Mouse (Mus musculus) lung, embryonic 14.5 days (tissue): ENCODE data around the gene Pcmt1. TPM values are rescaled to one million over a fixed set of nuclear protein-coding genes. Genes with fewer than 3 reads are reported as not detected.

Experiments used
- ATAC-seq: fragments of 200-750 bp; cut with Nextera tagmentation; 2 replicates; pipeline ENCODE4 v1.8.0; 2017; ENCODE audit warnings: mild to moderate bottlenecking, moderate TSS enrichment, moderate library complexity; ENCODE audit not compliant: insufficient read depth
- DNase-seq: peaks from one replicate; pipeline ENCODE4 v3.0.0-alpha.2; 2015
- H3K27ac ChIP-seq: fragments of 300-500 bp; sonication (generic); 2 replicates; pipeline ENCODE4 v1.5.1; 2014; ENCODE audit warnings: low read depth, mild to moderate bottlenecking, moderate library complexity
- H3K27me3 ChIP-seq: fragments of 300-500 bp; sonication (generic); 2 replicates; pipeline ENCODE4 v1.6.1; 2014; ENCODE audit warnings: low read length, control low read depth; ENCODE audit not compliant: insufficient read depth
- H3K36me3 ChIP-seq: fragments of 300-500 bp; sonication (generic); 2 replicates; pipeline ENCODE4 v1.6.1; 2014; ENCODE audit warnings: control low read depth; ENCODE audit not compliant: insufficient read depth
- H3K4me1 ChIP-seq: fragments of 300-500 bp; sonication (generic); 2 replicates; pipeline ENCODE4 v1.6.1; 2014; ENCODE audit warnings: antibody characterized with exemption, control low read depth; ENCODE audit not compliant: insufficient read depth
- H3K4me2 ChIP-seq: fragments of 300-500 bp; sonication (generic); 2 replicates; pipeline ENCODE4 v1.6.1; 2014; ENCODE audit warnings: mild to moderate bottlenecking
- H3K4me3 ChIP-seq: fragments of 300-500 bp; sonication (generic); 2 replicates; pipeline ENCODE4 v1.5.1; 2014; ENCODE audit warnings: low read depth, low read length
- H3K9ac ChIP-seq: fragments of 300-500 bp; sonication (generic); 2 replicates; pipeline ENCODE4 v1.6.1; 2014
- H3K9me3 ChIP-seq: fragments of 300-500 bp; sonication (generic); 2 replicates; pipeline ENCODE4 v1.6.1; 2016; ENCODE audit warnings: low read depth, low read length, control low read depth
- CTCF ChIP-seq: IDR thresholded peaks from 2 replicates; pipeline ENCODE4 v1.5.1; 2016; ENCODE audit warnings: antibody characterized with exemption, low read depth
- WGBS: fragments of 180-500 bp; shearing (Covaris S2); extraction: QIAGEN DNeasy Blood & Tissue Kit; methylation state at CpG from one replicate; pipeline ENCODE4 v1.1.7; 2014; 5-methylcytosine and 5-hydroxymethylcytosine counted together
- polyA plus RNA-seq: library from polyadenylated mRNA; unstranded; fragments of >200 nt; fragmentation: Nextera tagmentation; extraction: Ambion mirVana; gene quantifications from 2 replicates; pipeline ENCODE4 v1.2.1, GENCODE M21; 2014

Gene Pcmt1
- polyA plus RNA-seq, 1 experiment from 2014 or later, result 114 TPM

DNA sequence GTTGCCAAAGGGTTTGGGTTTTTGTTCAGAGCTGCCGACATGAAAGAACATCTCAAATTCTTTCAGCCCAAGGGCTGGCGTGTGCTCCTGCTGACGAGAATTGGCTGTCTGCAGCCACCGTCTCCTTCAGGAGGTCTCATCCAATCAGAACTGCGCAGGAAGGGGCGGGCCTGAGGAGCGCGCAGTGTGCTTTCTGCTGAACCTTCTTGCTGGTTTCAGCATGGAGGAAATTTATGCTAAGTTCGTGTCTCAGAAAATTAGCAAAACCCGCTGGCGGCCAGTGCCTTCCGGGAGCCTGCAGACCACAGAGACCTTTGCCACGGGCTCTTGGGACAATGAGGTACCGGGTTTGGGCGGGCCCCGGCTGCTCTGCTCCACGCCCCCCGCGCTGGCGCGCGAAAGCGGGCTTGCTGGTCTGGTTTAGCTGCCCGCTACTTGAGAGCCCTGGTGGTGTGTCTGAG is 13.6 kb downstream of the Pcmt1 start, which contains the start of gene Nup43:
Nup43 (plus strand) TSS at position 162 of the 461 bp plus-strand sequence.
- peak; percentile 89 for ATAC-seq
- H3K27me3 ChIP-seq, result no peaks in the 10 kb centered on the region
- H3K9me3 ChIP-seq, result no peaks in the 10 kb centered on the region
- peaks cover 20% of the 10 kb centered on the region for H3K36me3 ChIP-seq
- peak within 1 kb of the TSS; percentile 78 for H3K4me3 ChIP-seq
- DNase-seq, result peak; percentile 97
- TF ChIP-seq CTCF, result no peak
- under 1% methylated on average over 24 of the region's 24 CpGs for WGBS
- H3K9ac ChIP-seq, result peak within 1 kb of the TSS; percentile 74
- H3K4me1 ChIP-seq, result peaks cover 7% of the 10 kb centered on the region; the same call in 1 of the 2 replicates
- H3K4me2 ChIP-seq, result peak within 1 kb of the TSS; percentile 76
- H3K27ac ChIP-seq, result peak within 1 kb of the TSS; percentile 78

DNA sequence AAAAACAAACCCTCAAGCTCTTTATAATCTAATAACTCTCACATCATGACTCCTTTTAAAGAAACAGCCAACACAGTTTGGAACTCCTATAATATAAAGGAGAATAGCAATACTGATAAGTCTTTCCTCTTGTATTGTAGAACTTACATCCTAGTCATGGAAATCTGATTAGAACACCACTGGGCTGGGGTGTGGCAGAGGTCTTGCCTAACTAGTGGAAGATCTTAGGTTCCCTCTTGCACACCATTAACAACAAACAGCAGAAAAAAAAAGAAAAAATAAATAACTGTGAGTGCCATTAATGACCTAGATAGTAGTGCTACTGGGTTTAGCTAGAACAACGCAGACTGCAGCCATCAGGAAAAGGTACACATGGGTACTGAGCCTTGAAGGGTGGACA is 16.0 kb downstream of the Pcmt1 start:
- 76% methylated on average over 1 of the region's 1 CpGs for WGBS
- Histone ChIP-seq H3K4me2 (no peak overlapping the region), H3K9ac (no peak overlapping the region), H3K9me3 (no peaks in the 10 kb centered on the region), H3K27ac (no peak overlapping the region), H3K4me1 (peaks cover 7% of the 10 kb centered on the region; the same call in 1 of the 2 replicates), H3K36me3 (peaks cover 6% of the 10 kb centered on the region), H3K27me3 (no peaks in the 10 kb centered on the region), H3K4me3 (no peak overlapping the region)
- ATAC-seq, result no peak
- TF ChIP-seq CTCF, result no peak
- no peak for DNase-seq

- H3K27ac ChIP-seq, result no peak overlapping the region; the same call in 1 of the 2 replicates
- no peaks in the 10 kb centered on the region for H3K27me3 ChIP-seq
These were observed 16.9 kb downstream of the Pcmt1 start for GRCm38 (mm10) chr10:7664027-7664526.

DNA sequence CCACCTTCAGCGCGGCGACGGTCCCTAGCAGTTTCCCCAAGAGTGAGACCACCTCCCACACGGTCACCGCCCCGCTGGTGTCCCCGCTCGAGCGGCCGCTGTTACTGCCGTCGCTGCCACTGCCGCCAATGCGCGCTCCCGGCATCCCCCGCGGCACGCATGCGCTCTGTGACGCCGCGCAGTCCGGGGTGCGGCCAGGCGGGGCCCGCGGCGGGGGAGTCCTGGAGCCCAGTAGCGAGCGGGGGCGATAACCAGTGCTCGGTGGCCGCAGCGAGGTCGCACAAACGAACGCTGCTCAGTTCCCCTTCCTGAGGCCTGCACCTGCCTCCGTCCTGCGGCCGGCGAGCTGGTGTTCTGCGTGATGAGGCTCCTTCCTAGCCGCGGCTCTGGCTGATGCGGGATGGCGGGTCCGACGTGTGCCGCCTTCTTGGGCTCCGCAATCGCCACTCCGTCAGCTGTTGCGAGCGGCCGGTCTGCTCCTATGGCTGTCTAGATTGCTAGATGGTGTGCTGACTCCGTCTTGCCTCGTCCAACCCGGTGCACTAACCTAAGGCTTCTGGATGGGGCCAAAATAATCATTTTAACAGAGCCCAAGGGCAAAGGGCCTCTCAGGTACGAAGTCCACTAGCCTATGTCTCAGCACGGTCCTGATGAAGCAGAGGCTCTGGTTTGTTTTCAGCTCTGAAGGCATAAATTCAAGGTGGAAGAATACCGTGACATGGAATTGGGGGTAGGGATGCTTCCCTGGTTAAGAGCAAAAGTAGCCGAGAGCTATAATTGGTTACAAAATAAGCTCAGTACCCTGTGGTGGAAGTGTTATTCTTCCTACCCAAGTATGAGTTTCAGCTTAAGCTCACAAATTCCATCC is 17.5 kb downstream of the Pcmt1 start:
- H3K36me3 ChIP-seq, result no peaks in the 10 kb centered on the region
- no peaks in the 10 kb centered on the region for H3K27me3 ChIP-seq
- no peak for TF ChIP-seq CTCF
- H3K4me3 ChIP-seq, result peak overlapping the region; percentile 76
- peaks cover 6% of the 10 kb centered on the region; the same call in 1 of the 2 replicates for H3K4me1 ChIP-seq
- peak overlapping the region; percentile 90 for H3K4me2 ChIP-seq
- H3K9me3 ChIP-seq, result no peaks in the 10 kb centered on the region
- DNase-seq (peak; percentile 96), ATAC-seq (peak; percentile 90)
- peak overlapping the region; percentile 85 for H3K9ac ChIP-seq
- peak overlapping the region; percentile 90 for H3K27ac ChIP-seq
- WGBS, result under 1% methylated on average over 61 of the region's 64 CpGs

More at GRCm38 (mm10) chr10:7664027-7664526, 16.9 kb downstream of the Pcmt1 start:
- peaks cover 7% of the 10 kb centered on the region; the same call in 1 of the 2 replicates for H3K4me1 ChIP-seq
- peak overlapping the region; percentile 90 for H3K4me2 ChIP-seq
- H3K4me3 ChIP-seq, result peak overlapping the region; percentile 76
- 52% methylated on average over 6 of the region's 6 CpGs for WGBS
- peak; percentile 11 for DNase-seq
- ATAC-seq, result no peak
- TF ChIP-seq CTCF, result no peak
- H3K36me3 ChIP-seq, result no peaks in the 10 kb centered on the region
- peak overlapping the region; percentile 85 for H3K9ac ChIP-seq
- no peaks in the 10 kb centered on the region for H3K9me3 ChIP-seq

DNA sequence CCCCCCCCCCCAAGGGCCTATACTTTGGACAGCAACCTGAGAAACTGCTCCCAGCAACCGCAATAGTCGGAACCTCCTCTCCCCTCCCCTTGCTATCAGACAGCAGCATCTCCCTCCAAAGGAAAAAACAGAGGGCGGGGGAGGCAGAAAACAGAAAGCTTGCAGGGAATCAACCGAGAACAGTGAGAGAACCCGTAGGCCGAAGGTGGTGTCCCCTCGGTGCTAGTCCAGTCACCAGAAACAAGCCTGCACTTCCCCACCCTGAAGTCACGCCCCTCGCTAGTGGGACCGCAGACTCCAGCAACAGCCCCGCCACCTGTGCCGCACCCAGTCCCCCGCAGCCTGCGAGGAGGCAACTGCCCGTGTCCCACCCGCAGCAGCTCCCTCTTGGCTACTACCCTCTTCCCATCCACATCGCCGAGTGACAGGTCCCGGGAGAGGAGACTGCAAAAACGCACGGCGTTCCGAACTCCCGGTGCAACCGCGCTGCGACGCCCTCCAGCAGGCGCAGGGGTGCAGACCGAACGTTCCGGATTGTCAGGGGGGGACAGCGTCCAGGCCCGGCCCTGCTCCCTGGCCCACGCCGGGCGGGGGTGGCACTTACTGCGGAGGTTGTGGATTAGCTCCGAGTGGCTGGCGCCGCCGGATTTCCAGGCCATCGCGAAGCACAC is 18.3 kb downstream of the Pcmt1 start:
- WGBS, result under 1% methylated on average over 44 of the region's 44 CpGs
- Histone ChIP-seq H3K4me1 (peaks cover 5% of the 10 kb centered on the region; the same call in 1 of the 2 replicates), H3K27ac (peak overlapping the region; percentile 90), H3K4me3 (peak overlapping the region; percentile 76), H3K36me3 (no peaks in the 10 kb centered on the region), H3K9ac (peak overlapping the region; percentile 85), H3K4me2 (peak overlapping the region; percentile 90), H3K9me3 (no peaks in the 10 kb centered on the region), H3K27me3 (no peaks in the 10 kb centered on the region)
- ATAC-seq (peak; percentile 85), DNase-seq (peak; percentile 74)
- TF ChIP-seq CTCF, result no peak

DNA sequence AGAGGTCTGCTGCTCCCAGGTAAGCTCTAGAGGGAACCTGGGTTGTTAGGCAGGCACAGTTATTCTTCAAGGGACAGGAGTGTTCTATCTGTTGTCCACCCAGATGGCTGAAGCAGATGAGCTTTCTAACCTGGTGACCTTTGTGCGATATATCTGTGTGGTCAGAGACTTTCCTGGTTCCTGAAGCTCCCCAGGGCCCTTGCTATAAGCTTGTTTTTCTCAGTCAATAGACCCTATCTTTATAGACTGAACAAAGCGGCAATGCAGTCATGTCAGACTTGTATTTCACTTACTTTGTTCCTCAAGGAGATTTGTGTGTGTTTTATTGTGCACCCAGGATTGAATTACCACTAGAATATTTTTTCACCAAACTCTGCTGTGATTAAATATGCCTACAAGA is 29.9 kb downstream of the Pcmt1 start:
- TF ChIP-seq CTCF, result no peak
- H3K36me3 ChIP-seq, result peaks cover 31% of the 10 kb centered on the region
- no peaks in the 10 kb centered on the region for H3K4me1 ChIP-seq
- no peak overlapping the region for H3K4me3 ChIP-seq
- DNase-seq (no peak), ATAC-seq (no peak)
- no peak overlapping the region for H3K4me2 ChIP-seq
- H3K27me3 ChIP-seq, result no peaks in the 10 kb centered on the region
- H3K27ac ChIP-seq, result no peak overlapping the region
- H3K9ac ChIP-seq, result no peak overlapping the region
- no peaks in the 10 kb centered on the region for H3K9me3 ChIP-seq
- WGBS, result 98% methylated on average over 2 of the region's 2 CpGs
